Mouse (Mus musculus): ENCODE results near the gene Ddc. TPM values are rescaled to one million over a fixed set of nuclear protein-coding genes. Genes with fewer than 3 reads are reported as not detected.

The Ddc gene
- polyA plus RNA-seq, 1 experiment from 2014 or later = 114 TPM

GRCm38 (mm10) chr11:11904995-11905394 is 7.1 kb upstream of the Ddc start:
- no peaks in the 10 kb centered on the region for H3K36me3 ChIP-seq (ENCODE audit: control insufficient read depth, insufficient read depth, low read length)
- no peaks in the 10 kb centered on the region for H3K9me3 ChIP-seq (ENCODE audit: control insufficient read depth, low read length)
- H3K4me1 ChIP-seq (ENCODE audit: control insufficient read depth in 2 of 2, insufficient read depth in 2 of 2, low read length in 2 of 2) = peaks cover 8% of the 10 kb centered on the region in 2 experiments
- H3K27me3 ChIP-seq (ENCODE audit: control insufficient read depth, insufficient read depth, low read length) = no peaks in the 10 kb centered on the region
- H3K4me2 ChIP-seq (ENCODE audit: low read length) = no peak overlapping the region
- no peak for ATAC-seq (ENCODE audit: insufficient number of reproducible peaks, insufficient read depth, low FRiP score, low read depth)
- H3K4me3 ChIP-seq (ENCODE audit: control insufficient read depth in 1 of 2, insufficient read depth in 1 of 2, low read depth in 1 of 2, low read length in 2 of 2) = no peak overlapping the region
- H3K27ac ChIP-seq (replicated peaks in 1 of 2; ENCODE audit: control insufficient read depth in 1 of 2, insufficient read depth in 1 of 2, low read depth in 2 of 2, low read length in 2 of 2) = no peak overlapping the region
- H3K9ac ChIP-seq (ENCODE audit: low read length) = no peak overlapping the region
- WGBS = 81% methylated on average over 5 of the region's 5 CpGs

- Histone ChIP-seq H3K4me3 (ENCODE audit: control insufficient read depth in 1 of 2, insufficient read depth in 1 of 2, low read depth in 1 of 2, low read length in 2 of 2) (no peak overlapping the region), H3K27me3 (ENCODE audit: control insufficient read depth, insufficient read depth, low read length) (no peaks in the 10 kb centered on the region), H3K4me1 (ENCODE audit: control insufficient read depth in 2 of 2, insufficient read depth in 2 of 2, low read length in 2 of 2) (peaks cover 17 to 19% of the 10 kb centered on the region in 2 experiments), H3K36me3 (ENCODE audit: control insufficient read depth, insufficient read depth, low read length) (no peaks in the 10 kb centered on the region), H3K4me2 (ENCODE audit: low read length) (no peak overlapping the region), H3K27ac (replicated peaks in 1 of 2; ENCODE audit: control insufficient read depth in 1 of 2, insufficient read depth in 1 of 2, low read depth in 2 of 2, low read length in 2 of 2) (peak overlapping the region; percentile 84 to 95), H3K9ac (ENCODE audit: low read length) (no peak overlapping the region), H3K9me3 (ENCODE audit: control insufficient read depth, low read length) (no peaks in the 10 kb centered on the region)
- WGBS = 4% methylated on average over 5 of the region's 5 CpGs
- peak; percentile 91 for ATAC-seq (ENCODE audit: insufficient number of reproducible peaks, insufficient read depth, low FRiP score, low read depth)
Measured at GRCm38 (mm10) chr11:11901509-11901908, 3.6 kb upstream of the Ddc start.

- Histone ChIP-seq H3K9me3 (ENCODE audit: control insufficient read depth, low read length) (no peaks in the 10 kb centered on the region), H3K27me3 (ENCODE audit: control insufficient read depth, insufficient read depth, low read length) (no peaks in the 10 kb centered on the region), H3K27ac (replicated peaks in 1 of 2; ENCODE audit: control insufficient read depth in 1 of 2, insufficient read depth in 1 of 2, low read depth in 2 of 2, low read length in 2 of 2) (peak overlapping the region in 1 of 2 experiments; percentile 42; a peak in 3 of 4 replicates), H3K9ac (ENCODE audit: low read length) (no peak overlapping the region), H3K4me2 (ENCODE audit: low read length) (no peak overlapping the region), H3K4me3 (ENCODE audit: control insufficient read depth in 1 of 2, insufficient read depth in 1 of 2, low read depth in 1 of 2, low read length in 2 of 2) (no peak overlapping the region), H3K36me3 (ENCODE audit: control insufficient read depth, insufficient read depth, low read length) (no peaks in the 10 kb centered on the region), H3K4me1 (ENCODE audit: control insufficient read depth in 2 of 2, insufficient read depth in 2 of 2, low read length in 2 of 2) (peaks cover 17 to 19% of the 10 kb centered on the region in 2 experiments)
- no peak for ATAC-seq (ENCODE audit: insufficient number of reproducible peaks, insufficient read depth, low FRiP score, low read depth)
- 87% methylated on average over 3 of the region's 3 CpGs for WGBS
Measured at GRCm38 (mm10) chr11:11898496-11898895, 552 bp upstream of the Ddc start.

- Histone ChIP-seq H3K9ac (ENCODE audit: low read length) (no peak overlapping the region), H3K4me3 (ENCODE audit: control insufficient read depth in 1 of 2, insufficient read depth in 1 of 2, low read depth in 1 of 2, low read length in 2 of 2) (no peak overlapping the region), H3K36me3 (ENCODE audit: control insufficient read depth, insufficient read depth, low read length) (no peaks in the 10 kb centered on the region), H3K9me3 (ENCODE audit: control insufficient read depth, low read length) (no peaks in the 10 kb centered on the region), H3K27ac (replicated peaks in 1 of 2; ENCODE audit: control insufficient read depth in 1 of 2, insufficient read depth in 1 of 2, low read depth in 2 of 2, low read length in 2 of 2) (no peak overlapping the region), H3K4me1 (ENCODE audit: control insufficient read depth in 2 of 2, insufficient read depth in 2 of 2, low read length in 2 of 2) (peaks cover 11 to 14% of the 10 kb centered on the region in 2 experiments), H3K4me2 (ENCODE audit: low read length) (no peak overlapping the region), H3K27me3 (ENCODE audit: control insufficient read depth, insufficient read depth, low read length) (no peaks in the 10 kb centered on the region)
- ATAC-seq (ENCODE audit: insufficient number of reproducible peaks, insufficient read depth, low FRiP score, low read depth) = no peak
- 89% methylated on average over 2 of the region's 2 CpGs for WGBS
Measured at GRCm38 (mm10) chr11:11895479-11895878, 2.5 kb downstream of the Ddc start.

GRCm38 (mm10) chr11:11893769-11894168 is 4.2 kb downstream of the Ddc start:
- Histone ChIP-seq H3K4me2 (ENCODE audit: low read length) (no peak overlapping the region), H3K27ac (replicated peaks in 1 of 2; ENCODE audit: control insufficient read depth in 1 of 2, insufficient read depth in 1 of 2, low read depth in 2 of 2, low read length in 2 of 2) (no peak overlapping the region), H3K9ac (ENCODE audit: low read length) (no peak overlapping the region), H3K4me3 (ENCODE audit: control insufficient read depth in 1 of 2, insufficient read depth in 1 of 2, low read depth in 1 of 2, low read length in 2 of 2) (no peak overlapping the region), H3K27me3 (ENCODE audit: control insufficient read depth, insufficient read depth, low read length) (no peaks in the 10 kb centered on the region), H3K36me3 (ENCODE audit: control insufficient read depth, insufficient read depth, low read length) (no peaks in the 10 kb centered on the region), H3K4me1 (ENCODE audit: control insufficient read depth in 2 of 2, insufficient read depth in 2 of 2, low read length in 2 of 2) (peaks cover 11 to 15% of the 10 kb centered on the region in 2 experiments), H3K9me3 (ENCODE audit: control insufficient read depth, low read length) (no peaks in the 10 kb centered on the region)
- WGBS = 89% methylated on average over 1 of the region's 1 CpGs
- ATAC-seq (ENCODE audit: insufficient number of reproducible peaks, insufficient read depth, low FRiP score, low read depth) = no peak

- peak overlapping the region in 1 of 2 experiments; percentile 1; a peak in 2 of 4 replicates for H3K27ac ChIP-seq (replicated peaks in 1 of 2; ENCODE audit: control insufficient read depth in 1 of 2, insufficient read depth in 1 of 2, low read depth in 2 of 2, low read length in 2 of 2)
- H3K36me3 ChIP-seq (ENCODE audit: control insufficient read depth, insufficient read depth, low read length) = no peaks in the 10 kb centered on the region
- peaks cover 7 to 11% of the 10 kb centered on the region in 2 experiments; a peak in 3 of 4 replicates for H3K4me1 ChIP-seq (ENCODE audit: control insufficient read depth in 2 of 2, insufficient read depth in 2 of 2, low read length in 2 of 2)
- no peaks in the 10 kb centered on the region for H3K27me3 ChIP-seq (ENCODE audit: control insufficient read depth, insufficient read depth, low read length)
- no peak overlapping the region for H3K9ac ChIP-seq (ENCODE audit: low read length)
- no peak for ATAC-seq (ENCODE audit: insufficient number of reproducible peaks, insufficient read depth, low FRiP score, low read depth)
- no peak overlapping the region for H3K4me3 ChIP-seq (ENCODE audit: control insufficient read depth in 1 of 2, insufficient read depth in 1 of 2, low read depth in 1 of 2, low read length in 2 of 2)
- H3K9me3 ChIP-seq (ENCODE audit: control insufficient read depth, low read length) = no peaks in the 10 kb centered on the region
- no peak overlapping the region for H3K4me2 ChIP-seq (ENCODE audit: low read length)
- 70% methylated on average over 10 of the region's 10 CpGs for WGBS
Measured at GRCm38 (mm10) chr11:11892993-11893602, 4.8 kb downstream of the Ddc start.

- peaks cover 0 to 12% of the 10 kb centered on the region in 2 experiments; a peak in 3 of 4 replicates for H3K4me1 ChIP-seq (ENCODE audit: control insufficient read depth in 2 of 2, insufficient read depth in 2 of 2, low read length in 2 of 2)
- no peak overlapping the region for H3K27ac ChIP-seq (replicated peaks in 1 of 2; ENCODE audit: control insufficient read depth in 1 of 2, insufficient read depth in 1 of 2, low read depth in 2 of 2, low read length in 2 of 2)
- no peak overlapping the region for H3K4me3 ChIP-seq (ENCODE audit: control insufficient read depth in 1 of 2, insufficient read depth in 1 of 2, low read depth in 1 of 2, low read length in 2 of 2)
- H3K9me3 ChIP-seq (ENCODE audit: control insufficient read depth, low read length) = no peaks in the 10 kb centered on the region
- no peak overlapping the region for H3K9ac ChIP-seq (ENCODE audit: low read length)
- H3K4me2 ChIP-seq (ENCODE audit: low read length) = no peak overlapping the region
- no peak for ATAC-seq (ENCODE audit: insufficient number of reproducible peaks, insufficient read depth, low FRiP score, low read depth)
- no peaks in the 10 kb centered on the region for H3K27me3 ChIP-seq (ENCODE audit: control insufficient read depth, insufficient read depth, low read length)
- no peaks in the 10 kb centered on the region for H3K36me3 ChIP-seq (ENCODE audit: control insufficient read depth, insufficient read depth, low read length)
Measured at GRCm38 (mm10) chr11:11891832-11892231, 6.1 kb downstream of the Ddc start.
